Mouse (Mus musculus) intestine, embryonic 16.5 days (tissue): ENCODE measurements around the gene Apool. TPM values are rescaled to one million over a fixed set of nuclear protein-coding genes. Genes with fewer than 3 reads are reported as not detected.
"Not testable (repeated sequence)": the region's sequence is repeated elsewhere in the genome, so short reads cannot be mapped to it uniquely, and the experiment has no call there.

Experiments
- ATAC-seq: fragments of 200-750 bp; cut with Nextera tagmentation; 2 replicates; pipeline ENCODE4 v1.8.0; 2017; ENCODE audit warnings: moderate TSS enrichment, moderate library complexity
- H3K27ac ChIP-seq: fragments of 300-500 bp; sonication (generic); 2 replicates; pipeline ENCODE4 v1.5.1; 2014; ENCODE audit warnings: mild to moderate bottlenecking, low read length
- H3K27me3 ChIP-seq: fragments of 300-500 bp; sonication (generic); replicated peaks from 2 replicates; pipeline ENCODE4 v1.6.1; 2014; ENCODE audit warnings: low read length, control low read depth, mixed read lengths; ENCODE audit not compliant: control insufficient read depth, insufficient read depth
- H3K36me3 ChIP-seq: fragments of 300-500 bp; sonication (generic); 2 replicates; pipeline ENCODE4 v1.6.1; 2014; ENCODE audit warnings: low read length, control low read depth; ENCODE audit not compliant: control insufficient read depth, insufficient read depth
- H3K4me1 ChIP-seq: fragments of 300-500 bp; sonication (generic); 2 replicates; pipeline ENCODE4 v1.6.1; 2014; ENCODE audit warnings: low read length, control low read depth, mixed read lengths; ENCODE audit not compliant: control insufficient read depth, insufficient read depth
- H3K4me2 ChIP-seq: fragments of 300-500 bp; sonication (generic); 2 replicates; pipeline ENCODE4 v1.6.1; 2014; ENCODE audit warnings: low read depth, low read length, control low read depth
- H3K4me3 ChIP-seq: fragments of 300-500 bp; sonication (generic); 2 replicates; pipeline ENCODE4 v1.5.1; 2014; ENCODE audit warnings: mild to moderate bottlenecking, low read length
- H3K9ac ChIP-seq: fragments of 300-500 bp; sonication (generic); 2 replicates; pipeline ENCODE4 v1.6.1; 2014; ENCODE audit warnings: low read depth, low read length
- H3K9me3 ChIP-seq: fragments of 300-500 bp; sonication (generic); 2 replicates; pipeline ENCODE4 v1.6.1; 2016; ENCODE audit warnings: low read length, control low read depth; ENCODE audit not compliant: control insufficient read depth
- WGBS: fragments of 180-500 bp; shearing (Covaris S2); extraction: QIAGEN DNeasy Blood & Tissue Kit; methylation state at CpG from one replicate; pipeline ENCODE4 v1.1.7; 2014; 5-methylcytosine and 5-hydroxymethylcytosine counted together
- polyA plus RNA-seq: library from polyadenylated mRNA; unstranded; fragments of >200 nt; fragmentation: Nextera tagmentation; extraction: Ambion mirVana; gene quantifications from 2 replicates; pipeline ENCODE4 v1.2.1, GENCODE M21; 2015

The Apool gene
- polyA plus RNA-seq, 1 experiment from 2014 or later, result 70.6 TPM

GRCm38 (mm10) chrX:112370577-112371410 is 59.7 kb downstream of the Apool start:
- WGBS, result 89% methylated on average over 5 of the region's 5 CpGs
- H3K9me3 ChIP-seq, H3K27me3 ChIP-seq, H3K27ac ChIP-seq, H3K4me1 ChIP-seq, H3K4me2 ChIP-seq, H3K4me3 ChIP-seq, H3K36me3 ChIP-seq, H3K9ac ChIP-seq: not testable (repeated sequence)
- peak; percentile 99 for ATAC-seq

- Histone ChIP-seq H3K27ac (no peak within 1 kb of the TSS), H3K9ac (no peak within 1 kb of the TSS), H3K4me3 (no peak within 1 kb of the TSS), H3K9me3 (no peaks in the 10 kb centered on the region), H3K27me3 (no peaks in the 10 kb centered on the region), H3K4me1 (no peaks in the 10 kb centered on the region), H3K4me2 (no peak within 1 kb of the TSS), H3K36me3 (no peaks in the 10 kb centered on the region)
- ATAC-seq, result no peak
- WGBS, result 86% methylated on average over 3 of the region's 3 CpGs
These were observed 95.5 kb downstream of the Apool start, which contains the start of gene Satl1 for GRCm38 (mm10) chrX:112406679-112407078. Gene Satl1, minus strand, starts transcription at chrX:112406779.

DNA sequence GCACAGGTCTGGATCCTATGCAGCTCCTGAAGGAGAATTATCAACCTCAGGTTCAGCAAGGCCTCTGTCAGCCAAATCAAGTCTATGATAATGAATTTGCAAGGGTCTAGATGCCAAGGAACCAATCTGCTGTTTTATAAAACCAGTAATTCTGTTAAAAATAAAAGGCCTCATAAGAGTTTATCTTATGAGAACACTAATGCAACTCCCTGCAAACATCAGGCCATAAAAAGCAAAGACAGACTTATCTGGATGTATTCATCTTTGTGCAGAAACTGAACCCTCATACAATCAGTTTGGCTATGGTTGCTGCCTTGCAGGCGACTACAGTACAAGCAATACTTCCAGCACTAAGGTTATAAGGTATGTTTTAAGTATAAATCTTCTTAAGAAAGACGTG is 101.2 kb downstream of the Apool start:
- Histone ChIP-seq H3K27me3 (no peaks in the 10 kb centered on the region), H3K27ac (no peak overlapping the region), H3K36me3 (no peaks in the 10 kb centered on the region), H3K4me1 (no peaks in the 10 kb centered on the region), H3K4me2 (no peak overlapping the region), H3K9ac (no peak overlapping the region), H3K4me3 (no peak overlapping the region), H3K9me3 (no peaks in the 10 kb centered on the region)
- WGBS, result 71% methylated on average over 2 of the region's 2 CpGs
- ATAC-seq, result no peak

Other genes with a start within 250 kb of the Apool start
- gene 4933403O08Rik, start 72.3 kb upstream of the Apool start, polyA plus RNA-seq, result not detected in 2 replicates
- gene Satl1, start 95.4 kb downstream of the Apool start, polyA plus RNA-seq, result not detected in 2 replicates
- 7.4 and 13.6 TPM in 2 replicates for gene 2010106E10Rik, start 183.9 kb downstream of the Apool start, polyA plus RNA-seq